Mouse (Mus musculus): ENCODE measurements at regions not wholly inside any gene's neighbourhood (a gene's known extent, or its start where the extent isn't known, plus 50 kb on each side); places are given as distances from the start of the nearest gene placed in this dataset.

GRCm38 (mm10) chr15:88120376-88120775, 479.7 kb upstream of the Zdhhc25 start:
- H3K4me1 ChIP-seq (ENCODE audit: control insufficient read depth, insufficient read depth, low read length), result no peaks in the 10 kb centered on the region
- H3K9ac ChIP-seq (ENCODE audit: low read length), result no peak overlapping the region
- H3K27me3 ChIP-seq (ENCODE audit: control insufficient read depth, insufficient read depth, low read length), result no peaks in the 10 kb centered on the region
- no peak overlapping the region for H3K27ac ChIP-seq (ENCODE audit: low read depth, low read length)
- H3K9me3 ChIP-seq (ENCODE audit: control insufficient read depth, low read length), result no peaks in the 10 kb centered on the region
- H3K4me2 ChIP-seq (ENCODE audit: low read depth), result no peak overlapping the region
- H3K36me3 ChIP-seq (ENCODE audit: control insufficient read depth, insufficient read depth, low read length), result no peaks in the 10 kb centered on the region
- WGBS, result 59% methylated on average over 5 of the region's 5 CpGs
- H3K4me3 ChIP-seq (ENCODE audit: low read depth, low read length), result no peak overlapping the region
- DNase-seq (ENCODE audit: low spot score), result peak; percentile 25
- no peak for ATAC-seq (ENCODE audit: insufficient read depth, low FRiP score, low TSS enrichment)

DNA sequence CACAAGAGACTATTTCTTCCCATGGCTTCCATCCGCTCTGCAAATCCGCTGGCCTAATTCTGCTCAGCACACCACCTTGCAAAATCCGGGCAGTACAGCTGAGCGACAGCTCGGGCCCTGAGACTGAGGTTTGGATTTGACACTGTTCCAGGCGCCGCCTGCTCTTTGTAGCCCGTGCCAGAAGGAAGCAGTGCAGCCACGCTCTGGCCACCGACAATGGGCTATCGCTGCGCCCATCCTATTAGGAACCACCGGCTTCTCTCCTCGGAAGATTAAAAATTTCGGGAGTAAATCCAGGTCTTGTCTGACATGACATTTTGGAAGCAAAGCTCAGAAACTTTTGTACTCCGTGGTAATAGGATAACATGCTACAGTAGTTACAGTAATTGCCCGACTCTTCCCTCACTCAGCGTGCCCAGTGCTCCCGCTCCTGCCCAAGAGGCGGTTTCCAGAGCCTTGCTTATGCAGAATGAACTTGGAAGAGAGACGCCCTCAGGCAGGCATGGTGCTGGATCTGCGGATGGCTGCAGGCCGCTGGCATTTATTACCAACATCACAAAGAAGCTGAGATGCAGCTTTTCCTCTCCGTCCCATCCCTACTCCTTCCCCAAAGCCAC, 476.1 kb upstream of the Zdhhc25 start:
- H3K9me3 ChIP-seq (ENCODE audit: control insufficient read depth, low read length), result no peaks in the 10 kb centered on the region
- WGBS, result 89% methylated on average over 24 of the region's 24 CpGs
- no peak overlapping the region for H3K4me2 ChIP-seq (ENCODE audit: low read depth)
- H3K27me3 ChIP-seq (ENCODE audit: control insufficient read depth, insufficient read depth, low read length), result no peaks in the 10 kb centered on the region
- no peak overlapping the region for H3K27ac ChIP-seq (ENCODE audit: low read depth, low read length)
- H3K9ac ChIP-seq (ENCODE audit: low read length), result no peak overlapping the region
- DNase-seq (ENCODE audit: low spot score) (no peak), ATAC-seq (ENCODE audit: insufficient read depth, low FRiP score, low TSS enrichment) (no peak)
- H3K4me1 ChIP-seq (ENCODE audit: control insufficient read depth, insufficient read depth, low read length), result no peaks in the 10 kb centered on the region
- no peak overlapping the region for H3K4me3 ChIP-seq (ENCODE audit: low read depth, low read length)
- no peaks in the 10 kb centered on the region for H3K36me3 ChIP-seq (ENCODE audit: control insufficient read depth, insufficient read depth, low read length)

- Histone ChIP-seq H3K4me1 (ENCODE audit: control insufficient read depth, insufficient read depth, low read length) (no peaks in the 10 kb centered on the region), H3K9ac (ENCODE audit: low read length) (no peak overlapping the region), H3K27ac (ENCODE audit: low read depth, low read length) (no peak overlapping the region), H3K36me3 (ENCODE audit: control insufficient read depth, insufficient read depth, low read length) (no peaks in the 10 kb centered on the region), H3K27me3 (ENCODE audit: control insufficient read depth, insufficient read depth, low read length) (no peaks in the 10 kb centered on the region), H3K4me3 (ENCODE audit: low read depth, low read length) (no peak overlapping the region), H3K4me2 (ENCODE audit: low read depth) (no peak overlapping the region), H3K9me3 (ENCODE audit: control insufficient read depth, low read length) (no peaks in the 10 kb centered on the region)
- whole genome bisulfite sequencing, result 49% methylated on average over 7 of the region's 7 CpGs
- no peak for ATAC-seq (ENCODE audit: insufficient read depth, low FRiP score, low TSS enrichment)
- DNase-seq (ENCODE audit: low spot score), result peak; percentile 65
Measured at GRCm38 (mm10) chr15:88146118-88146517, 454.0 kb upstream of the Zdhhc25 start.

DNA sequence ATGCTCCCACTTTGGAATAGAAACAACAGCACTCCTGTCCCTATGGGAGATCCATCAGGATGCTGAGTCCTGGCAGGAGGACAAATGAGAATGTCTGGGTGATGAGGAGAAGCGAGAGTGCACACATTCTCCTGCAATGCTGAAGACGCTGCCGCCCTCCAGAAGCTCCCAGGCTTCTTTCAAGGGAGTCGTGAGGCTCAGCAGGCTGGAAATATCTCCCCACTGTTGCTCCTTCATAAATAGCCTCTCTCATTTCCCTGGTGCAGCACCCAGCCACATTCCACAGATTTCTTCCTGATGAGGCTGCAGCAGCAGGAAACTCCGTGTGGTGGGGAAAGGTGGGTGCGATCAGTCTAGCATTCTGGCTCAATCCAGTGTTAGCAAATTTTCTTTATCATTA, 448.9 kb upstream of the Zdhhc25 start:
- Histone ChIP-seq H3K4me3 (ENCODE audit: low read depth, low read length) (no peak overlapping the region), H3K9me3 (ENCODE audit: control insufficient read depth, low read length) (no peaks in the 10 kb centered on the region), H3K4me2 (ENCODE audit: low read depth) (no peak overlapping the region), H3K27ac (ENCODE audit: low read depth, low read length) (no peak overlapping the region), H3K27me3 (ENCODE audit: control insufficient read depth, insufficient read depth, low read length) (no peaks in the 10 kb centered on the region), H3K36me3 (ENCODE audit: control insufficient read depth, insufficient read depth, low read length) (no peaks in the 10 kb centered on the region), H3K9ac (ENCODE audit: low read length) (no peak overlapping the region), H3K4me1 (ENCODE audit: control insufficient read depth, insufficient read depth, low read length) (no peaks in the 10 kb centered on the region)
- 79% methylated on average over 6 of the region's 6 CpGs for WGBS
- ATAC-seq (ENCODE audit: insufficient read depth, low FRiP score, low TSS enrichment) (no peak), DNase-seq (ENCODE audit: low spot score) (no peak)

GRCm38 (mm10) chr15:88159618-88160170, 440.4 kb upstream of the Zdhhc25 start:
- no peaks in the 10 kb centered on the region for H3K4me1 ChIP-seq (ENCODE audit: control insufficient read depth, insufficient read depth, low read length)
- no peak overlapping the region for H3K4me3 ChIP-seq (ENCODE audit: low read depth, low read length)
- H3K4me2 ChIP-seq (ENCODE audit: low read depth), result no peak overlapping the region
- no peaks in the 10 kb centered on the region for H3K27me3 ChIP-seq (ENCODE audit: control insufficient read depth, insufficient read depth, low read length)
- WGBS, result 81% methylated on average over 2 of the region's 2 CpGs
- no peak for ATAC-seq (ENCODE audit: insufficient read depth, low FRiP score, low TSS enrichment)
- DNase-seq (ENCODE audit: low spot score), result no peak
- H3K36me3 ChIP-seq (ENCODE audit: control insufficient read depth, insufficient read depth, low read length), result no peaks in the 10 kb centered on the region
- H3K27ac ChIP-seq (ENCODE audit: low read depth, low read length), result no peak overlapping the region
- no peaks in the 10 kb centered on the region for H3K9me3 ChIP-seq (ENCODE audit: control insufficient read depth, low read length)
- H3K9ac ChIP-seq (ENCODE audit: low read length), result no peak overlapping the region

GRCm38 (mm10) chr15:88160291-88160690, 439.8 kb upstream of the Zdhhc25 start:
- Histone ChIP-seq H3K4me2 (ENCODE audit: low read depth) (no peak overlapping the region), H3K27me3 (ENCODE audit: control insufficient read depth, insufficient read depth, low read length) (no peaks in the 10 kb centered on the region)
- DNase-seq (ENCODE audit: low spot score), result no peak

GRCm38 (mm10) chr15:88163438-88163837, 436.7 kb upstream of the Zdhhc25 start:
- no peak overlapping the region for H3K27ac ChIP-seq (ENCODE audit: low read depth, low read length)
- no peak overlapping the region for H3K9ac ChIP-seq (ENCODE audit: low read length)
- no peaks in the 10 kb centered on the region for H3K4me1 ChIP-seq (ENCODE audit: control insufficient read depth, insufficient read depth, low read length)
- no peaks in the 10 kb centered on the region for H3K36me3 ChIP-seq (ENCODE audit: control insufficient read depth, insufficient read depth, low read length)
- H3K4me3 ChIP-seq (ENCODE audit: low read depth, low read length), result no peak overlapping the region
- no peaks in the 10 kb centered on the region for H3K9me3 ChIP-seq (ENCODE audit: control insufficient read depth, low read length)
- no peaks in the 10 kb centered on the region for H3K27me3 ChIP-seq (ENCODE audit: control insufficient read depth, insufficient read depth, low read length)
- DNase-seq (ENCODE audit: low spot score) (no peak), ATAC-seq (ENCODE audit: insufficient read depth, low FRiP score, low TSS enrichment) (no peak)
- H3K4me2 ChIP-seq (ENCODE audit: low read depth), result no peak overlapping the region
- 85% methylated on average over 3 of the region's 3 CpGs for WGBS

More at GRCm38 (mm10) chr15:88160291-88160690, 439.8 kb upstream of the Zdhhc25 start:
- 92% methylated on average over 4 of the region's 4 CpGs for WGBS
- no peak for ATAC-seq (ENCODE audit: insufficient read depth, low FRiP score, low TSS enrichment)
- H3K9me3 ChIP-seq (ENCODE audit: control insufficient read depth, low read length), result no peaks in the 10 kb centered on the region
- no peaks in the 10 kb centered on the region for H3K36me3 ChIP-seq (ENCODE audit: control insufficient read depth, insufficient read depth, low read length)
- H3K4me3 ChIP-seq (ENCODE audit: low read depth, low read length), result no peak overlapping the region
- no peak overlapping the region for H3K9ac ChIP-seq (ENCODE audit: low read length)
- no peak overlapping the region for H3K27ac ChIP-seq (ENCODE audit: low read depth, low read length)
- H3K4me1 ChIP-seq (ENCODE audit: control insufficient read depth, insufficient read depth, low read length), result no peaks in the 10 kb centered on the region

DNA sequence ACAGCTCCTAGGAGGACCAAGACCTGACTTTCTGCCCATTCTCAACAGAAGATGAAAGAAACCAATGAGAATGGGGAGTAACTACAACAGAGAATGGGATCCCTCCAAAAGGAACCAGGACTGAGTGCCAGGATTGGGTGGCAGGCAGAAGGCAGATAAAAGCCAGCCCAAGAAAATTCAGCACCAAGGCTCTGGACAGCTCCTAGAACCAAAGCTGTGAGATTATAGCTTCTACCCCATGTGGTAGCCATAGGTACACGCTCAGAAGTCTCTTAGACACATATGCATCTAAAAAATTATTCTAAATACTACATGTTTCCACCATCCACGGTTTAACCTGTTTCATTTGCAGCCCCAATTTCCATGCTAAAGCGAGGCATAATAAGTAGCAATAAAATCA, 425.8 kb upstream of the Zdhhc25 start:
- no peak overlapping the region for H3K4me2 ChIP-seq (ENCODE audit: low read depth)
- no peaks in the 10 kb centered on the region for H3K9me3 ChIP-seq (ENCODE audit: control insufficient read depth, low read length)
- no peak overlapping the region for H3K9ac ChIP-seq (ENCODE audit: low read length)
- ATAC-seq (ENCODE audit: insufficient read depth, low FRiP score, low TSS enrichment) (no peak), DNase-seq (ENCODE audit: low spot score) (peak; percentile 64)
- no peak overlapping the region for H3K27ac ChIP-seq (ENCODE audit: low read depth, low read length)
- H3K4me3 ChIP-seq (ENCODE audit: low read depth, low read length), result no peak overlapping the region
- no peaks in the 10 kb centered on the region for H3K4me1 ChIP-seq (ENCODE audit: control insufficient read depth, insufficient read depth, low read length)
- 36% methylated on average over 3 of the region's 3 CpGs for WGBS
- no peaks in the 10 kb centered on the region for H3K27me3 ChIP-seq (ENCODE audit: control insufficient read depth, insufficient read depth, low read length)
- H3K36me3 ChIP-seq (ENCODE audit: control insufficient read depth, insufficient read depth, low read length), result no peaks in the 10 kb centered on the region

GRCm38 (mm10) chr15:88175991-88176390, 424.1 kb upstream of the Zdhhc25 start:
- Histone ChIP-seq H3K27me3 (ENCODE audit: control insufficient read depth, insufficient read depth, low read length) (no peaks in the 10 kb centered on the region), H3K36me3 (ENCODE audit: control insufficient read depth, insufficient read depth, low read length) (no peaks in the 10 kb centered on the region), H3K4me2 (ENCODE audit: low read depth) (no peak overlapping the region), H3K9me3 (ENCODE audit: control insufficient read depth, low read length) (no peaks in the 10 kb centered on the region), H3K9ac (ENCODE audit: low read length) (no peak overlapping the region), H3K4me3 (ENCODE audit: low read depth, low read length) (no peak overlapping the region), H3K4me1 (ENCODE audit: control insufficient read depth, insufficient read depth, low read length) (no peaks in the 10 kb centered on the region), H3K27ac (ENCODE audit: low read depth, low read length) (no peak overlapping the region)
- WGBS, result 86% methylated on average over 3 of the region's 3 CpGs
- ATAC-seq (ENCODE audit: insufficient read depth, low FRiP score, low TSS enrichment) (no peak), DNase-seq (ENCODE audit: low spot score) (no peak)

Measured in neural tube, embryonic 11.5 days (tissue).